ENCODE assay signal across 9 mouse cellular contexts in the genomic region with DNA sequence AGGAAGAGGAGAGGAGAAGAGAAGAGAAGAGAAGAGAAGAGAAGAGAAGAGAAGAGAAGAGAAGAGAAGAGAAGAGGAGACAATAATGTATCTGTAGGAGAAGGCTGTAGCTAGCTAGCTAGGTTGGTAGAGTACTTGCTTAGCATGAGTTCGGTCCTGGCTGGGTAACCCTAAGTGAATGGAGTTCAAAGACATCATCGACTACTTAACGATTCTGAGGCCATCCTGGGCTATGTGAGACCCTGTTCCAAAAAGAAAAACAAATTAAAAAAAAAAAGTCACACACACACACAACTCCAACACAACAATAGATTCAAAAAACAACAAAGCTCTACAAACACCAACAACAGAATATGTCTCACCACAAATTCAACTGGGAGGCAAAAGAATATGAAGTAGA. TPM values are rescaled to one million over a fixed set of nuclear protein-coding genes. Genes with fewer than 3 reads are reported as not detected.
DNase-seq lines count a peak whose midpoint lies in the region; ATAC-seq and TF ChIP-seq lines count a peak whose summit lies in the region.
"Had no signal": no experiment of that assay in that cellular context is flagged by ENCODE, and none has a peak within 500 bp of the region (broad histone marks: within the 10 kb centered on the region; RNA-seq: fewer than 3 reads in every experiment).

No protein-coding gene starts in this region.

- WGBS in forebrain, embryonic 13.5 days: 71% methylated on average over 3 of the region's 3 CpGs
- WGBS in forebrain, postnatal 0 days: 60% methylated on average over 3 of the region's 3 CpGs
- WGBS in lung, embryonic 15.5 days: 60% methylated on average over 3 of the region's 3 CpGs
- WGBS in limb, embryonic 13.5 days: 67% methylated on average over 3 of the region's 3 CpGs

- H3K36me3 ChIP-seq in forebrain, embryonic 13.5 days (ENCODE audit: poor library complexity, severe bottlenecking): no peaks in the 10 kb centered on the region
- H3K36me3 ChIP-seq in forebrain, postnatal 0 days (ENCODE audit: insufficient read depth): no peaks in the 10 kb centered on the region
- no peaks in the 10 kb centered on the region for H3K36me3 ChIP-seq in lung, embryonic 15.5 days
- no peaks in the 10 kb centered on the region for H3K36me3 ChIP-seq in limb, embryonic 13.5 days

- H3K4me1 ChIP-seq in forebrain, embryonic 13.5 days: no peaks in the 10 kb centered on the region
- H3K4me1 ChIP-seq in forebrain, postnatal 0 days (ENCODE audit: insufficient read depth): peaks cover 3% of the 10 kb centered on the region; the same call in 1 of the 2 replicates
- H3K4me1 ChIP-seq in lung, embryonic 15.5 days: 0 out of 2 replicates have a peak, but pooled peaks cover 3% of the 10 kb centered on the region
- H3K4me1 ChIP-seq in limb, embryonic 13.5 days: no peaks in the 10 kb centered on the region

- TF ChIP-seq CTCF in forebrain, postnatal 0 days (IDR thresholded peaks at IDR 0.05; ENCODE audit: low read depth): no peak

- DNase-seq in forebrain, postnatal 0 days: no peak
- DNase-seq in lung, postnatal 10 days: no peak
- peak; percentile 42 for DNase-seq in naive thymus-derived CD4-positive, alpha-beta T cell, adult 2 months (ENCODE audit: low read depth)
- DNase-seq in thymus, postnatal 25 days: no peak
- no peak for DNase-seq in lung, postnatal 36 days

- no peak overlapping the region for H3K27ac ChIP-seq in forebrain, embryonic 13.5 days
- H3K27ac ChIP-seq in forebrain, postnatal 0 days (ENCODE audit: low read depth, low read length): no peak overlapping the region
- no peak overlapping the region for H3K27ac ChIP-seq in lung, embryonic 15.5 days
- no peak overlapping the region for H3K27ac ChIP-seq in limb, embryonic 13.5 days

- peak overlapping the region; percentile 59; the same call in 1 of the 2 replicates for H3K4me2 ChIP-seq in forebrain, embryonic 13.5 days
- no peak overlapping the region for H3K4me2 ChIP-seq in forebrain, postnatal 0 days (ENCODE audit: low read depth)
- H3K4me2 ChIP-seq in lung, embryonic 15.5 days: peak overlapping the region; percentile 73
- peak overlapping the region; percentile 65 for H3K4me2 ChIP-seq in limb, embryonic 13.5 days (replicated peaks)

- H3K9ac ChIP-seq in forebrain, embryonic 13.5 days: no peak overlapping the region
- H3K9ac ChIP-seq in forebrain, postnatal 0 days: no peak overlapping the region
- no peak overlapping the region for H3K9ac ChIP-seq in lung, embryonic 15.5 days
- H3K9ac ChIP-seq in limb, embryonic 13.5 days: no peak overlapping the region

- H3K4me3 ChIP-seq in forebrain, embryonic 13.5 days: no peak overlapping the region
- no peak overlapping the region for H3K4me3 ChIP-seq in forebrain, postnatal 0 days (ENCODE audit: low read depth, low read length)
- no peak overlapping the region; the same call in 1 of the 2 replicates for H3K4me3 ChIP-seq in lung, embryonic 15.5 days
- H3K4me3 ChIP-seq in limb, embryonic 13.5 days: peak overlapping the region; percentile 52; the same call in 1 of the 2 replicates

- peaks cover 8% of the 10 kb centered on the region for H3K27me3 ChIP-seq in forebrain, embryonic 13.5 days
- H3K27me3 ChIP-seq in forebrain, postnatal 0 days (ENCODE audit: insufficient read depth, low read length): no peaks in the 10 kb centered on the region
- H3K27me3 ChIP-seq in lung, embryonic 15.5 days: peaks cover 6% of the 10 kb centered on the region
- H3K27me3 ChIP-seq in limb, embryonic 13.5 days: peaks cover 18% of the 10 kb centered on the region

- no peaks in the 10 kb centered on the region for H3K9me3 ChIP-seq in forebrain, embryonic 13.5 days (replicated peaks)
- no peaks in the 10 kb centered on the region for H3K9me3 ChIP-seq in forebrain, postnatal 0 days (ENCODE audit: low read length)
- H3K9me3 ChIP-seq in lung, embryonic 15.5 days: no peaks in the 10 kb centered on the region
- H3K9me3 ChIP-seq in limb, embryonic 13.5 days: no peaks in the 10 kb centered on the region

- ATAC-seq in forebrain, embryonic 13.5 days: no peak
- ATAC-seq in forebrain, postnatal 0 days: no peak
- ATAC-seq in lung, embryonic 15.5 days (ENCODE audit: borderline replicate concordance, extremely low read depth, low FRiP score, low TSS enrichment): no peak
- ATAC-seq in limb, embryonic 13.5 days (ENCODE audit: low FRiP score, low read depth): no peak

RNA-seq across cellular contexts. Expression of gene Pllp, which starts 6.1 kb away (rescaled TPM):
- polyA plus RNA-seq in forebrain, embryonic 13.5 days (2015; fragmentation: Nextera tagmentation; extraction: Ambion mirVana): 0.55 and 0.63 TPM in 2 replicates
- total RNA-seq in forebrain, postnatal 0 days (2014; rRNA removed): 4.6 and 11.6 TPM in 2 replicates
- 6.8 and 8.6 TPM in 2 replicates for polyA plus RNA-seq in forebrain, postnatal 0 days (2015; fragmentation: Nextera tagmentation; extraction: Ambion mirVana)
- polyA plus RNA-seq in lung, embryonic 15.5 days (2015; fragmentation: Nextera tagmentation; extraction: Ambion mirVana): 3.5 and 3.6 TPM in 2 replicates
- 0.50 and 0.83 TPM in 2 replicates for polyA plus RNA-seq in limb, embryonic 13.5 days (2015; fragmentation: Nextera tagmentation; extraction: Ambion mirVana)

RNA-seq across cellular contexts. Expression of gene Arl2bp, which starts 35.8 kb away (rescaled TPM):
- polyA plus RNA-seq in forebrain, embryonic 13.5 days (2015; fragmentation: Nextera tagmentation; extraction: Ambion mirVana): 254 and 265 TPM in 2 replicates
- 112 and 136 TPM in 2 replicates for total RNA-seq in forebrain, postnatal 0 days (2014; rRNA removed)
- polyA plus RNA-seq in forebrain, postnatal 0 days (2015; fragmentation: Nextera tagmentation; extraction: Ambion mirVana): 154 and 183 TPM in 2 replicates
- 147 TPM in 2 replicates for polyA plus RNA-seq in lung, embryonic 15.5 days (2015; fragmentation: Nextera tagmentation; extraction: Ambion mirVana)
- 151 and 160 TPM in 2 replicates for polyA plus RNA-seq in limb, embryonic 13.5 days (2015; fragmentation: Nextera tagmentation; extraction: Ambion mirVana)

RNA-seq across cellular contexts. Expression of gene Ccl22, which starts 43.2 kb away (rescaled TPM):
- polyA plus RNA-seq in forebrain, embryonic 13.5 days (2015; fragmentation: Nextera tagmentation; extraction: Ambion mirVana): not detected in 2 replicates
- total RNA-seq in forebrain, postnatal 0 days (2014; rRNA removed): not detected in 2 replicates
- 0.15 TPM in 1 of 2 replicates, not detected in the other for polyA plus RNA-seq in forebrain, postnatal 0 days (2015; fragmentation: Nextera tagmentation; extraction: Ambion mirVana)
- polyA plus RNA-seq in lung, embryonic 15.5 days (2015; fragmentation: Nextera tagmentation; extraction: Ambion mirVana): 0.06 TPM in 2 replicates
- polyA plus RNA-seq in limb, embryonic 13.5 days (2015; fragmentation: Nextera tagmentation; extraction: Ambion mirVana): not detected in 2 replicates
- polyA plus RNA-seq: neural tube, embryonic 11.5 days had no signal
